Mouse (Mus musculus) kidney, adult 2 months (tissue): Measurements from ENCODE around the gene Sowahb. TPM values are rescaled to one million over a fixed set of nuclear protein-coding genes. Genes with fewer than 3 reads are reported as not detected.

Experiments
- DNase-seq: peaks from one replicate; pipeline ENCODE4 v3.0.0; 2021
- H3K27ac ChIP-seq: fragments of 200-500 bp; 2 replicates; pipeline ENCODE4 v1.5.1; 2012; ENCODE audit warnings: low read depth, low read length, control low read depth, inconsistent platforms; ENCODE audit not compliant: insufficient read depth
- H3K27me3 ChIP-seq: fragments of 200-500 bp; replicated peaks from 2 replicates; pipeline ENCODE4 v1.6.1; 2012; ENCODE audit warnings: mild to moderate bottlenecking, moderate library complexity, low read length, inconsistent platforms; ENCODE audit not compliant: control insufficient read depth, insufficient read depth
- H3K36me3 ChIP-seq: fragments of 200-500 bp; 2 replicates; pipeline ENCODE4 v1.6.1; 2012; ENCODE audit warnings: mild to moderate bottlenecking, moderate library complexity, low read length, inconsistent platforms; ENCODE audit not compliant: control insufficient read depth, insufficient read depth
- H3K4me1 ChIP-seq: fragments of 200-500 bp; 2 replicates; pipeline ENCODE4 v1.6.1; 2011; ENCODE audit warnings: low read length; ENCODE audit not compliant: control insufficient read depth, insufficient read depth
- H3K4me3 ChIP-seq: fragments of 200-500 bp; 2 replicates; pipeline ENCODE4 v1.5.1; 2011; ENCODE audit warnings: mild to moderate bottlenecking, low read depth, low read length, control low read depth; ENCODE audit not compliant: insufficient read depth
- CTCF ChIP-seq: fragments of 200-500 bp; conservative IDR thresholded peaks from 2 replicates; pipeline ENCODE4 v1.5.1; 2011; ENCODE audit warnings: low read depth, mild to moderate bottlenecking, control low read depth, low read length, moderate library complexity, mixed read lengths; ENCODE audit not compliant: insufficient read depth, insufficient read length
- POLR2A ChIP-seq: fragments of 200-500 bp; IDR thresholded peaks from one replicate; pipeline ENCODE4 v1.6.1; 2011; ENCODE audit warnings: low read depth, low read length, control low read depth
- WGBS: fragments of 180-500 bp; shearing (Covaris S2); methylation state at CpG from one replicate; pipeline ENCODE4 v1.1.7; 2018; 5-methylcytosine and 5-hydroxymethylcytosine counted together
- polyA plus RNA-seq: library from polyadenylated mRNA; depleted of rRNA; stranded (reverse); fragments of >200 nt; gene quantifications from 2 replicates; pipeline ENCODE4 v1.2.3, GENCODE M21; 2012

Gene Sowahb
- polyA plus RNA-seq, 1 experiment: 7.8 TPM

DNA sequence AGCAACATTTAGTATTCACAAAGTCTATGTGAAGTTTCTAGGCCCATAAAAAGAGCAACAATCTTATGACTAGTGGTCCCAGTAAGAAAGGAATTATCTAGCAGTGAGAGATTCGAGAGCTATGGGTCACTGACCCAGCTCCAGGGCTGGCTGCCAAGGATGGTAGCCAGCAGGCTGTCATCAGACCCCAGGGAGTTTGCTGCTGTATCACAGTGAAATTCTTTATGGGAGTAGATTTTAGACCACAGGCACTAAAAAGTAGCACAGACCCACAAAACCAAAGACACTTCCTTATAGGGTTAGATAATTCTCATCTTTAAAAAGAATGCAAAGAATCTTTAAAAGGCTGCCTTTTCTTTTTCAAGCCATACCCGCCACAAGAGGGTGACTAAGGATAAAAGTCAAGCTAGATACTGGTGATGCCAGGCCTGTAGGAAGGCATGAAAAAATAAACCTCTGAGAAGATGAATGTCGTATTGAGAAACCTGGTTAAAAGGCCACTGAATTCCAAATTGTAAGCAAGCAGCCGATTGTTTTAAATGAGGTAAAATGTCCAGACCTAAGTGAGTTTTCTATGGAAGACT is 40.3 kb upstream of the Sowahb start:
- no peak overlapping the region for H3K4me3 ChIP-seq
- TF ChIP-seq POLR2A (no peak), CTCF (no peak)
- 29% methylated on average over 4 of the region's 4 CpGs for WGBS
- no peaks in the 10 kb centered on the region for H3K27me3 ChIP-seq
- H3K27ac ChIP-seq: no peak overlapping the region
- no peaks in the 10 kb centered on the region for H3K36me3 ChIP-seq
- H3K4me1 ChIP-seq: no peaks in the 10 kb centered on the region
- peak; percentile 67 for DNase-seq

- no peak for DNase-seq
- WGBS: 59% methylated on average over 3 of the region's 3 CpGs
- Histone ChIP-seq H3K36me3 (no peaks in the 10 kb centered on the region), H3K4me3 (no peak overlapping the region), H3K27ac (no peak overlapping the region), H3K27me3 (no peaks in the 10 kb centered on the region), H3K4me1 (no peaks in the 10 kb centered on the region)
- TF ChIP-seq CTCF: no peak
- TF ChIP-seq POLR2A: no peak
These were observed 34.8 kb upstream of the Sowahb start for GRCm38 (mm10) chr5:93079596-93079995.

DNA sequence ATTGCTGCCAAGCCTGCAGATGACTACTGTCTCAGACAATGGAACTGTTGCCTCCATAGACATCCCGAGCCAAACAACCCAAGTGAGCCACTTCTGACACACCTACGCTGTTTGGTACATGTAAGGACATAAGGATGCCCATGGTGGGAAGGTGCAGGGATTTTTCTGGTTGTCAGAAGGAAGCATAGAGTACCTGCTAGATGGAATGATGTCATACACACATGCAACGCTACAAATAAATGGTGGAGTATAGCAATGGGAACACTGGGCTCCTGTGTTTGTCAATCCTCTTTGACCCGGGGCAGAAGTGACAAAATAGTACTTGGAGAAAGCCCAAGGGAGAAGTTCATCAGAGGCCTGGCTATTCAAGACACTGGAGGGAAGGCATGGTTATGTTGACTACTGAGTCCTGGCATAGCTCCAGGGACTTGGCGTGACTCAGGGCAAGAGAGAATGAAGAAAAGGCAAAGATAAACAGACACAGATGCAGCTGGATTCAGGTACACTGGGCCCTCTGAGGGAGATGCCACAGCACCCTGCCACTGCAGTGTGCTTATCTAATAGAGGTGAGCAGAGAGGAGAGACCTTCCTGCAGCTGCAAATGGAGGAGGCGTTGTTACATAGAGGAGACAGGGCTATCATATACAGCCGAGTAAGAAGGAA is 33.0 kb upstream of the Sowahb start:
- no peaks in the 10 kb centered on the region for H3K27me3 ChIP-seq
- H3K27ac ChIP-seq: no peak overlapping the region
- TF ChIP-seq POLR2A (no peak), CTCF (no peak)
- DNase-seq: no peak
- no peak overlapping the region for H3K4me3 ChIP-seq
- no peaks in the 10 kb centered on the region for H3K4me1 ChIP-seq
- H3K36me3 ChIP-seq: no peaks in the 10 kb centered on the region
- 80% methylated on average over 7 of the region's 7 CpGs for WGBS

- no peaks in the 10 kb centered on the region for H3K27me3 ChIP-seq
- no peak for DNase-seq
- H3K4me1 ChIP-seq: no peaks in the 10 kb centered on the region
- H3K4me3 ChIP-seq: no peak overlapping the region
- no peak for TF ChIP-seq POLR2A
- TF ChIP-seq CTCF: no peak
- H3K36me3 ChIP-seq: no peaks in the 10 kb centered on the region
- H3K27ac ChIP-seq: no peak overlapping the region
- 86% methylated on average over 4 of the region's 4 CpGs for WGBS
These were observed 16.0 kb upstream of the Sowahb start for GRCm38 (mm10) chr5:93060865-93061264.

DNA sequence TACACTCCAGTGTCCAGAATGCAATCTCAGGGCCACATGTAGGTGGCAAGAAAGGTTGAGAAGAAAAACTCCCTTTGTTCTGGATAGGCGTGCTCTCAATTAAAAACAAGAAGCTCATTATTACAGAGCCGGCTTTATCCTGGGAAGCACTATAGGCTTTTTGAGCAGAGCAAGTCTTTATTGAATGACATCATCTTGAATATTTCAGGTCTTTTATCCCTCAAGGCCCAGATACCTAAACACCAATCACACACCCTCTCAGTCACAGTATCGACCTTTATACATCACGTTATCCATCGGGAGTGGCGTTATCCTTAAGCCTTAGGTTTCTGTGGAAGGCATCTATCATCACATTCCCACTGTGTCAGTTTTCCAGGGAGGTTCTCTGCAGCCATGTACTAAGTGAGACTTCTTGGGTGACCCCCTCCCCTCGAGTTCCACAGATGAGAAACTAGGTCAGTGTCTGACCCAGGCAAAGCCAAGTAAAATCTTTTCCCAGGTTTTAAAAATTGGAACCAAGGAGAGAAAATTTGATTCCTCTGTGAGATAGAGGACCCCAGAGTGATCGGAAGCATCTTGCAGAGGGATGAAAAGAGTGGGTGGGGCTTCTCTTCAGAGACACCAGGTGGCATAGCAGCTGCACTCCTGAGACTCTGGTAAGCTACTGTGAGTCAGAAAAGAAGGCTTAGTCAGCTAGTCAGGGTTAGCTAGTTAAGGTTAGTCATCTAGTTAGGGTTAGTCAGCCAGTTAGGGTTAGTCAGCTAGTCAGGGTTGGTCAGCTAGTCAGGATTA is 9.0 kb upstream of the Sowahb start:
- no peak overlapping the region for H3K27ac ChIP-seq
- H3K4me3 ChIP-seq: no peak overlapping the region
- H3K27me3 ChIP-seq: no peaks in the 10 kb centered on the region
- TF ChIP-seq POLR2A: no peak
- TF ChIP-seq CTCF: peak; percentile 17; the same call in 1 of the 2 replicates
- no peaks in the 10 kb centered on the region for H3K4me1 ChIP-seq
- no peaks in the 10 kb centered on the region for H3K36me3 ChIP-seq
- WGBS: 66% methylated on average over 8 of the region's 8 CpGs
- no peak for DNase-seq

- Histone ChIP-seq H3K27ac (no peak overlapping the region), H3K27me3 (no peaks in the 10 kb centered on the region), H3K4me1 (no peaks in the 10 kb centered on the region), H3K36me3 (no peaks in the 10 kb centered on the region), H3K4me3 (no peak overlapping the region)
- WGBS: 86% methylated on average over 9 of the region's 9 CpGs
- DNase-seq: no peak
- no peak for TF ChIP-seq CTCF
- no peak for TF ChIP-seq POLR2A
These were observed 7.1 kb upstream of the Sowahb start for GRCm38 (mm10) chr5:93051951-93052350.

DNA sequence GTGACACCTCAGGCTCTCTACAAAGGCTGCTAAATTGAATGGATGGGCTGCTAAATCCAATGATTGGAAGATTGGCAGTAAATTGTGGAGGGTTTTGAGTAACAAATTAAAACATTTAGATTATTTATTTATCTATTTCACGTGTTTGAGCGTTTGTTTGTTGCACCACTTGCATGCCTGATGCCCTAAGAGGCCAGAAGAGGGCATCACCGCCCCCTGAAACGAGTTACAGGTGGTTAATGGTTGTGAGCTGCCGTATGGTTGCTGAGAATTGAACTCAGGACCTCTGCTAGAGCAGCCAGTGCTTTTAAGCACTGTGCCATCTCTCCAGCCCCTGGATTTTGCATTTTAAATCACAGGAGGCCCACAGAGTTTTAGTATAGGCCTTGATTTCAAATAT is 6.2 kb upstream of the Sowahb start:
- WGBS: 76% methylated on average over 5 of the region's 5 CpGs
- Histone ChIP-seq H3K4me1 (no peaks in the 10 kb centered on the region), H3K36me3 (no peaks in the 10 kb centered on the region), H3K4me3 (no peak overlapping the region), H3K27me3 (no peaks in the 10 kb centered on the region), H3K27ac (no peak overlapping the region)
- DNase-seq: no peak
- no peak for TF ChIP-seq POLR2A
- TF ChIP-seq CTCF: peak; percentile 38
